Mouse (Mus musculus): ENCODE measurements around the gene Trove2. TPM values are rescaled to one million over a fixed set of nuclear protein-coding genes. Genes with fewer than 3 reads are reported as not detected.

Gene Trove2
- polyA plus RNA-seq, 1 experiment from 2014 or later: 42.2 TPM

Other genes with a start within 250 kb of the Trove2 start
- 1.2 and 1.6 TPM in 2 replicates for gene B3galt2, start 136.4 kb downstream of the Trove2 start, polyA plus RNA-seq (2014; fragmentation: Nextera tagmentation; extraction: Ambion mirVana)
- 27.8 and 28.4 TPM in 2 replicates for gene Cdc73, start 74.2 kb downstream of the Trove2 start, polyA plus RNA-seq (2014; fragmentation: Nextera tagmentation; extraction: Ambion mirVana)
- 69.2 and 71.2 TPM in 2 replicates for gene Glrx2, start 60.7 kb downstream of the Trove2 start, polyA plus RNA-seq (2014; fragmentation: Nextera tagmentation; extraction: Ambion mirVana)
- 84.5 and 88.5 TPM in 2 replicates for gene Uchl5, start 204 bp upstream of the Trove2 start, polyA plus RNA-seq (2014; fragmentation: Nextera tagmentation; extraction: Ambion mirVana)
- gene Rgs2, start 227.1 kb upstream of the Trove2 start, polyA plus RNA-seq (2014; fragmentation: Nextera tagmentation; extraction: Ambion mirVana): 83.6 and 90.7 TPM in 2 replicates